Mouse (Mus musculus) kidney, adult 2 months (tissue): ENCODE results near the gene Ugt2a2.
"Not testable (repeated sequence)": the region's sequence is repeated elsewhere in the genome, so short reads cannot be mapped to it uniquely, and the experiment has no call there.

Experiments used
- CTCF ChIP-seq: fragments of 200-500 bp; conservative IDR thresholded peaks from 2 replicates; pipeline ENCODE4 v1.5.1; 2011; ENCODE audit warnings: low read depth, mild to moderate bottlenecking, control low read depth, low read length, moderate library complexity, mixed read lengths; ENCODE audit not compliant: insufficient read depth, insufficient read length
- POLR2A ChIP-seq: fragments of 200-500 bp; IDR thresholded peaks from one replicate; pipeline ENCODE4 v1.6.1; 2011; ENCODE audit warnings: low read depth, low read length, control low read depth

DNA sequence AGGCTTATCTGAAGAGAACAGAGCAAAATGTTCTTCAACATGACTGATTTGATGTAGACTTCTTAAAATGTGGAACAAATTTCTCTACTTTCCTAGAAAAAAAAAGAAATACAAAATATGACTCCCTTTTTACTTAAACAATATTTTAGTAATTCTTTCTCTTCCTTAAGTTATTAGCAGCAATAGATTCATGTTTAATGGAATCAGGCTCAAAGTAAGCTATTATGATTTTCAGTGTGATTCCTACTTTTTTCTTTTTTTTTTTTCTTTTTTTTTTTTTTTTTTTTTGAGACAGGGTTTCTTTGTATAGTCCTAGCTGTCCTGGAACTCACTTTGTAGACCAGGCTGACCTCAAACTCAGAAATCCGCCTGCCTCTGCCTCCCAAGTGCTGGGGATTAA is 4.6 kb upstream of the Ugt2a2 start, which contains the start of gene Gm43638:
- not testable (repeated sequence) for TF ChIP-seq POLR2A, CTCF
